Mouse (Mus musculus) olfactory bulb, adult 2 months (tissue): ENCODE results near the gene AL731706.1.
"Not testable (repeated sequence)": the region's sequence is repeated elsewhere in the genome, so short reads cannot be mapped to it uniquely, and the experiment has no call there.

Source experiments
- CTCF ChIP-seq: fragments of 200-500 bp; IDR thresholded peaks from 2 replicates; pipeline ENCODE4 v1.5.1; 2012; ENCODE audit warnings: low read depth, mild to moderate bottlenecking, low read length, moderate library complexity; ENCODE audit not compliant: insufficient read depth
- POLR2A ChIP-seq: fragments of 200-500 bp; IDR thresholded peaks from 2 replicates; pipeline ENCODE4 v1.6.1; 2012; ENCODE audit warnings: mild to moderate bottlenecking, low read depth, low read length, moderate library complexity; ENCODE audit not compliant: insufficient read depth

DNA sequence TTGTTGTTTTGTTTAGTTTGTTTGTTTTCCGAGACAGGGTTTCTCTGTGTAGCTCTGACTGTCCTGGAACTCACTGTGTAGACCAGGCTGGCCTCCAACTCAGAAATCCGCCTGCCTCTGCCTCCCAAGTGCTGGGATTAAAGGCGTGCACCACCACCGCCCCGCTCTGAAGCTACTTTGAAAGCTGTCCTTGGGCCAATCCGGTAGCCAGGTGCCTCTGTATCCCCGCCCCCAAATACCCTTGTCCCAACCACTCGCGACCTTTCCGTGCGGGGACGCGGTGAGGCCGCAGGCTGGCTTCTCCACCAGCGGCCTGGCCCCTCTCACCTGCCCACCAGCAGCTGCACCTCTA, 497 bp downstream of the AL731706.1 start:
- TF ChIP-seq POLR2A, CTCF: not testable (repeated sequence)
